Mouse (Mus musculus): ENCODE results near the gene Aven. TPM values are rescaled to one million over a fixed set of nuclear protein-coding genes. Genes with fewer than 3 reads are reported as not detected.

Gene Aven
- total RNA-seq, 2 experiments from 2014 or later = 13.7 to 14.4 TPM

- no peak for DNase-seq (ENCODE audit: low spot score in 2 of 2)
Measured at GRCm38 (mm10) chr2:112541695-112542285, 49.0 kb downstream of the Aven start.

GRCm38 (mm10) chr2:112556527-112556926 is 63.8 kb downstream of the Aven start:
- no peak for DNase-seq (ENCODE audit: low spot score in 2 of 2)

GRCm38 (mm10) chr2:112557453-112557852 is 64.7 kb downstream of the Aven start:
- no peak for DNase-seq (ENCODE audit: low spot score in 2 of 2)

- DNase-seq (ENCODE audit: low spot score in 2 of 2) = no peak
Measured at GRCm38 (mm10) chr2:112561549-112561948, 68.8 kb downstream of the Aven start.

GRCm38 (mm10) chr2:112565060-112565459 is 72.3 kb downstream of the Aven start:
- DNase-seq (ENCODE audit: low spot score in 2 of 2) = no peak

- no peak for DNase-seq (ENCODE audit: low spot score in 2 of 2)
Measured at GRCm38 (mm10) chr2:112566290-112567085, 73.7 kb downstream of the Aven start.

GRCm38 (mm10) chr2:112567786-112568185 is 75.0 kb downstream of the Aven start:
- peak in 1 of 2 experiments; percentile 16 for DNase-seq (ENCODE audit: low spot score in 2 of 2)

- DNase-seq (ENCODE audit: low spot score in 2 of 2) = no peak
Measured at GRCm38 (mm10) chr2:112590985-112591384, 98.2 kb downstream of the Aven start.

GRCm38 (mm10) chr2:112591451-112591871 is 98.7 kb downstream of the Aven start:
- peak in 1 of 2 experiments; percentile 23 for DNase-seq (ENCODE audit: low spot score in 2 of 2)

GRCm38 (mm10) chr2:112593322-112593721 is 100.6 kb downstream of the Aven start:
- DNase-seq (ENCODE audit: low spot score in 2 of 2) = no peak

- no peak for DNase-seq (ENCODE audit: low spot score in 2 of 2)
Measured at GRCm38 (mm10) chr2:112593781-112594180, 101.0 kb downstream of the Aven start.

- no peak for DNase-seq (ENCODE audit: low spot score in 2 of 2)
Measured at GRCm38 (mm10) chr2:112595807-112596206, 103.0 kb downstream of the Aven start.

GRCm38 (mm10) chr2:112596415-112596814 is 103.7 kb downstream of the Aven start:
- no peak for DNase-seq (ENCODE audit: low spot score in 2 of 2)

GRCm38 (mm10) chr2:112597064-112597463 is 104.3 kb downstream of the Aven start:
- no peak for DNase-seq (ENCODE audit: low spot score in 2 of 2)

- no peak for DNase-seq (ENCODE audit: low spot score in 2 of 2)
Measured at GRCm38 (mm10) chr2:112600222-112600621, 107.5 kb downstream of the Aven start.

- no peak for DNase-seq (ENCODE audit: low spot score in 2 of 2)
Measured at GRCm38 (mm10) chr2:112602487-112602886, 109.7 kb downstream of the Aven start.

GRCm38 (mm10) chr2:112606536-112606935 is 113.8 kb downstream of the Aven start:
- DNase-seq (ENCODE audit: low spot score in 2 of 2) = no peak

GRCm38 (mm10) chr2:112612628-112613027 is 119.9 kb downstream of the Aven start:
- DNase-seq (ENCODE audit: low spot score in 2 of 2) = no peak

GRCm38 (mm10) chr2:112614375-112614774 is 121.6 kb downstream of the Aven start:
- no peak for DNase-seq (ENCODE audit: low spot score in 2 of 2)

GRCm38 (mm10) chr2:112617206-112617605 is 124.4 kb downstream of the Aven start:
- no peak for DNase-seq (ENCODE audit: low spot score in 2 of 2)

GRCm38 (mm10) chr2:112625156-112625555 is 132.4 kb downstream of the Aven start:
- no peak for DNase-seq (ENCODE audit: low spot score in 2 of 2)

- no peak for DNase-seq (ENCODE audit: low spot score in 2 of 2)
Measured at GRCm38 (mm10) chr2:112630669-112631068, 137.9 kb downstream of the Aven start.

- DNase-seq (ENCODE audit: low spot score in 2 of 2) = no peak
Measured at GRCm38 (mm10) chr2:112632536-112632935, 139.8 kb downstream of the Aven start.
